Mouse (Mus musculus) forebrain, embryonic 15.5 days (tissue): ENCODE measurements around the gene Gm49450. TPM values are rescaled to one million over a fixed set of nuclear protein-coding genes. Genes with fewer than 3 reads are reported as not detected.

ENCODE experiments used
- ATAC-seq: fragments of 200-750 bp; cut with Nextera tagmentation; replicated peaks from 2 replicates; pipeline ENCODE4 v1.8.0; 2017; ENCODE audit warnings: mild to moderate bottlenecking, moderate TSS enrichment, moderate library complexity
- H3K27ac ChIP-seq: fragments of 300-500 bp; sonication (generic); replicated peaks from 2 replicates; pipeline ENCODE4 v1.5.1; 2015; ENCODE audit warnings: mild to moderate bottlenecking, inconsistent platforms
- H3K27me3 ChIP-seq: fragments of 300-500 bp; sonication (generic); 2 replicates; pipeline ENCODE4 v1.6.1; 2015; ENCODE audit warnings: inconsistent platforms
- H3K36me3 ChIP-seq: fragments of 300-500 bp; sonication (generic); 2 replicates; pipeline ENCODE4 v1.6.1; 2015; ENCODE audit warnings: mild to moderate bottlenecking, inconsistent platforms
- H3K4me1 ChIP-seq: fragments of 300-500 bp; sonication (generic); 2 replicates; pipeline ENCODE4 v1.6.1; 2015; ENCODE audit warnings: inconsistent platforms
- H3K4me2 ChIP-seq: fragments of 300-500 bp; sonication (generic); replicated peaks from 2 replicates; pipeline ENCODE4 v1.6.1; 2015; ENCODE audit warnings: mild to moderate bottlenecking, inconsistent platforms
- H3K4me3 ChIP-seq: fragments of 300-500 bp; sonication (generic); 2 replicates; pipeline ENCODE4 v1.5.1; 2015; ENCODE audit warnings: mild to moderate bottlenecking, inconsistent platforms
- H3K9ac ChIP-seq: fragments of 300-500 bp; sonication (generic); replicated peaks from 2 replicates; pipeline ENCODE4 v1.6.1; 2015; ENCODE audit warnings: mild to moderate bottlenecking, inconsistent platforms
- H3K9me3 ChIP-seq: fragments of 300-500 bp; sonication (generic); 2 replicates; pipeline ENCODE4 v1.6.1; 2016; ENCODE audit warnings: inconsistent platforms
- WGBS: fragments of 180-500 bp; shearing (Covaris S2); methylation state at CpG from one replicate; pipeline ENCODE4 v1.1.7; 2015; ENCODE audit warnings: mixed read lengths; 5-methylcytosine and 5-hydroxymethylcytosine counted together
- polyA plus RNA-seq: library from polyadenylated mRNA; unstranded; fragments of >200 nt; fragmentation: Nextera tagmentation; extraction: Ambion mirVana; gene quantifications from 2 replicates; pipeline ENCODE4 v1.2.1, GENCODE M21; 2015

Gene Gm49450
- not detected in 2 replicates for polyA plus RNA-seq

DNA sequence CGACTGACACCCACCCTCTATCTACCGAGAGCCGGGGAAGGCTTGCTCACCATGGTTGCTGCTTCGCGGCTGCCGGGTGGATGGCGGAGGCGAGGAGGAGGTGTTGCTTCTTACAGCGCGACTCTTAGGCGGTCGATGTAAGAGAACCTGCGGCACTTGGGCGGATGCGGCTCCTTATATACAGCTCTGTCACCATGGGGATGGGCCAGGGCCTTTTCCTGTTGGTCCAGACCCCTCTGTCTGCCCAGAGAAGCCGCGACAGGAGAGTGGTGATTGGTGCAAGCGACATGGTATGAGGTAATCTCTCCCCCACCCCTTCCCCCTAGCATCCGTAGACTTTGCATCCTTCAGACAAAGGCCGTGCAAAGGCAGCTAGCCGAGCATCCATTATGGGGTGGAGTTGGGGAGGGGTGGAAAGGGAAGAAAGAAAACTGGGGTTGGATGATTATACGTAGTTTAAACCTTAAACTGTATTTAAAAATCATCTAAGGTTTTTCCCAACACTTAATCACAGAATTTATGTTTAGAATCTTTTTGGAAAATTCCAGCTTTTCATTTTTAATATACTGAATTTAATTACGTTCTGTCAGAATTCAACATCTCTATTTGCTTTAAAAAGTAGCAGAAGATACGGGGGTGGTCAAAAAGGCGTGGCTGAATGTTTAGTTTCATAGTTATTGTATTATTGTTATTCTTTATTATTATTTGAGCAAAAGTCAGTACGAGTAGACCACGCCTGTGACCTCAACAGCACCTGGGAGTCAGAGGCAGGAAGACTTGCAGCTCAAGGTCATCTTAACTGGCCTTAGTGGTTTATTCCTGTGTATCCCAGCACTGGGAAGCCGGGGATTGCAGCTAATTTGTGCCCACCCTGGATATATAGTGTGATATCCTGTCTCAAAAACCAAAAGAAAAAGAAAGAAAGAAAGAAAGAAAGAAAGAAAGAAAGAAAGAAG is at the start of gene Gm49450, which contains the start of gene Tuba1a:
TSS of gene Gm49450 (minus strand) at position 151 of the 956 bp plus-strand sequence.
TSS of gene Tuba1a (minus strand) at position 303 of the 956 bp plus-strand sequence.
- whole genome bisulfite sequencing: 1% methylated on average over 28 of the region's 28 CpGs
- peaks cover 18% of the 10 kb centered on the region for H3K4me1 ChIP-seq
- H3K27ac ChIP-seq: peak within 1 kb of the TSS; percentile 98
- H3K4me3 ChIP-seq: peak within 1 kb of the TSS; percentile 98
- H3K36me3 ChIP-seq: peaks cover 15% of the 10 kb centered on the region
- H3K4me2 ChIP-seq: peak within 1 kb of the TSS; percentile 70
- peak; percentile 98 for ATAC-seq
- no peaks in the 10 kb centered on the region for H3K9me3 ChIP-seq
- H3K9ac ChIP-seq: peak within 1 kb of the TSS; percentile 100
- H3K27me3 ChIP-seq: no peaks in the 10 kb centered on the region

DNA sequence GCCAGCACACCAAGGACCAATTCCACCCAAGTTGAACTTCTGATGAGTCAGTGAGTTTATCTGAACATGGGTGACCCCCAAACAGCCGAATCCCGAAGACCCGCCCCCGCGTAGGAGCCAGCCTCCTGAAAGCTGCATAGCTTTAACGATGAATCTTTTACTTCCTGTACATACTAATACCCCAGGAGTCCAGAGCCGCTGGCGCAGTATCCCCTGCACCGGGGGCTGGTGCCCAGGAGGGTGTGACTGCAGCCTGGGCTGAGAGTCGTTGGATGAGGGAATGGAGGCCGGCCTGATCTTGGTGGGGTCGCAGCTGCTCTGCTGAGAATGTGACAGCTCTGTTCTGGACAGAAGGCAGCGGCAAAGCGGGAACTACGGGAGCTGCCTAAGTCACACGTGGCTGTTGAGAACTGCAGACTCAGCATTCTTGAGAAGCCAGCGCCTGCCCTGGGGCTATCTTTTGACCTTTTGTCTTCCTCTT is 48.1 kb upstream of the Gm49450 start:
- Histone ChIP-seq H3K4me3 (no peak overlapping the region), H3K4me2 (peak overlapping the region; percentile 29), H3K9me3 (no peaks in the 10 kb centered on the region), H3K36me3 (no peaks in the 10 kb centered on the region), H3K4me1 (peaks cover 14% of the 10 kb centered on the region; the same call in 1 of the 2 replicates), H3K27me3 (no peaks in the 10 kb centered on the region), H3K27ac (0 out of 2 replicates have a peak overlapping the region, but pooled peaks have one; percentile 25), H3K9ac (no peak overlapping the region)
- 22% methylated on average over 17 of the region's 17 CpGs for WGBS
- ATAC-seq: no peak

DNA sequence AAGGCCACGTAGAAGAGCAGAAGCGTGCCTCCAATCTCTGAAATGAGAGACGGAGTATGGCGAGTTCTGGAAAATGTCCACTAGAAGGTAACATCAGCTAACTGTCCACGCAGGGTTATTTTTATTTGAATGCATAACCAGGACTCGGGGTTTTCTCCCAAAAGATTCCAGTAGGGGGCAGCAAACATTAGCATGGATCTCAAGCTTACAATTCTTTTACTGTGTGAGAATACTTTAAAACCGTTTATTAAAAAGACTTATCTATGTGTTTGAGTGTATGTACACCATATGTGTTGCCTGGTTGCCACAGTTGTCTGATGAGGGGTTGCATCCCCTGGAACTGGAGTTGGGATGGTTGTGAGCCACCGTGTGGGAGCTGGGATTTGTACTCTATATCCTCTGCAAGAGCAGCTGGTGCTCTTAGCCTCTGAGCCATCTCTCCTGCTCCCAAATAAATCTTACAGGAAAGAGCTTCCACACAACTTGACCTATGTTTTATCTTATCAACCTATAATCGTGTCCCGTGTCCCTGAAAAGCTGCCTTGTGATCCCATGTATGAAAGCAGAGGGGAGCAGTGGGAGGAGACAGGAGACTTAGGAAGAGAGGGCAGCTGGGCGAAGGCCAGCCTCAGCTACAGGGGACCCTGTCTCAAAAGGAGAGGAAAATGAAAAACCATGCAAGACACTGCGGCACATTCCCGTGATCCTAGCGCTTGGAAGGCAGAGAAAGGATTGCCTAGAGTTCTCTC is 47.4 kb upstream of the Gm49450 start:
- no peaks in the 10 kb centered on the region for H3K36me3 ChIP-seq
- H3K27me3 ChIP-seq: no peaks in the 10 kb centered on the region
- H3K4me2 ChIP-seq: no peak overlapping the region
- no peak overlapping the region for H3K4me3 ChIP-seq
- H3K9me3 ChIP-seq: no peaks in the 10 kb centered on the region
- no peak for ATAC-seq
- no peak overlapping the region for H3K9ac ChIP-seq
- WGBS: 31% methylated on average over 14 of the region's 14 CpGs
- 0 out of 2 replicates have a peak overlapping the region, but pooled peaks have one; percentile 25 for H3K27ac ChIP-seq
- H3K4me1 ChIP-seq: peaks cover 14% of the 10 kb centered on the region; the same call in 1 of the 2 replicates

DNA sequence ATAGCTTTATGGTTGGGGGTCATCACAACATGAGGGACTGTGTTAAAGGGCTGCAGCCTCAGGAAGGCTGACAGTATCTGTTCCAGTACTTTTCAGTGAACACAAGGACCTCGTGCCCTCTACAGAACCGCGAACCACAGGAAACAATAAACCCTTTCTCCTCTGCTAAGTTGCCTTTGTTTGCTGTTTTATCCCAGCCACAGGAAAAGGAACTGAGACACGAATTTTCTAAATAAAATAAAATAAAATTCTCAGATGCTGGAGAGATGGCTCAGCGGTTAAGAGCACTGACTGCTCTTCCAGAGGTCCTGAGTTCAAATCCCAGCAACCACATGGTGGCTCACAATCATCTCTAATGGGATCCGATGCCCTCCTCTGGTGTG is 45.4 kb upstream of the Gm49450 start:
- WGBS: 35% methylated on average over 6 of the region's 6 CpGs
- Histone ChIP-seq H3K9ac (no peak overlapping the region), H3K4me1 (peaks cover 19% of the 10 kb centered on the region), H3K4me3 (no peak overlapping the region), H3K36me3 (no peaks in the 10 kb centered on the region), H3K27me3 (no peaks in the 10 kb centered on the region), H3K9me3 (no peaks in the 10 kb centered on the region), H3K27ac (no peak overlapping the region), H3K4me2 (no peak overlapping the region)
- no peak for ATAC-seq

DNA sequence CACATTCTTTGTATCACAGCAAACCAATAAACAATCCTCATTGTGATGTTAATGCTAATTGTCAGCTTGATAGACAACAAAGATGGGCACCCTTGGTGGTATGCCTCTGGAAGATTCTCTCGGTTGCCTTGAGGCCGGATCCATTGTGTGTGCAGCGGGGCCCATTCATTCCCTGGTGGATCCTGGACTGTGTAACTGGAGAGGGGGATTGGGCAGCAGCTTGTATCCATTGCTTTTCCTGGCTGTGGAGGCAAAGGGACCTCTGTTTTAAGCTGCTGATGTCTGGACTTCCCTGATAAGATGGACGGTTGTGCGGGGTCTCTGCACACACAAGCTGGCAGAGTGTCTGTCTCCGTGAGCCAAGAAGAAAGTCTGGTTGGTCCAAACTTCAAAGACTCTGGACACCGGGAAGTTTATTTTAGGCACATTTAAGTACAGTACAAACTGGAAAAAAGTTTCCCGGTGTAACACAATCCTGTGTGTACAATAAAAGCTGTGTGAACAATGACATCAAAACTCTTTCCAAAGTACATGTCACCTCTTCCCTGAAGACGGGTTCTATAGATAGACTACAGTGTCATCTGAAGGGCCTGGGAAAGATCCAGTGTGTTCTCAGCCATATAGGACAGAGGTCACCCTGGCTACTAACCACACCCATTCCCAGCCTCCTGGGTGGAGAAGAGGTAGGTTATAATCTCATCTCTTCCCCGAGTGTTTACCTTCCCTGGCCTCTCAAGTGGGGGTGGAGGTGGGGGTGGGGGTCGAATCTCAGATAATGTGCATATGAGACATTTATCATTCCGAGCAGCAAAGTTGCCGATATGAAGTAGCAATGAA is 44.8 kb upstream of the Gm49450 start:
- no peak overlapping the region for H3K9ac ChIP-seq
- WGBS: 51% methylated on average over 13 of the region's 13 CpGs
- H3K4me1 ChIP-seq: peaks cover 23% of the 10 kb centered on the region
- no peak overlapping the region for H3K27ac ChIP-seq
- no peaks in the 10 kb centered on the region for H3K36me3 ChIP-seq
- H3K27me3 ChIP-seq: no peaks in the 10 kb centered on the region
- ATAC-seq: no peak
- no peaks in the 10 kb centered on the region for H3K9me3 ChIP-seq
- H3K4me3 ChIP-seq: no peak overlapping the region
- no peak overlapping the region for H3K4me2 ChIP-seq

DNA sequence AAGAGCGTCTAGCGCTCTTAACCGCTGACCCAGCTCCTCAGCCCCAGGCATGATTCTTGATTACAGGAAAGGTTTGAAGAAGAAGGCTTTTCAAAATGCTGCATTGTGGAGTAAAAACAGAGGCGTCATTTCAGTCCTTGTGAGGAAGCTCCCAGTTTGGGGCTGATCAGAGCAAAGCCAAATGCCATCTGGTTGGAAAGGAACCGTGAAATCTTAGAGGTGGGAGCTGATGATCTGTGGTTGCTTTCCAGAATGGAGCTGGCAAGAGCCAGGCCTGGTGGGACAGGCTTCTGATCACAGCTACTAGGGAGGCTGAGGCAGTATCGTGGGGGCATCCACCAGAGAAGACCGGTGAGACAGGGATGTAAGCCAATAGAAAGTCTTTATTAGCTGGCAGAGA is 43.5 kb upstream of the Gm49450 start:
- H3K9me3 ChIP-seq: no peaks in the 10 kb centered on the region
- no peaks in the 10 kb centered on the region for H3K27me3 ChIP-seq
- peaks cover 28% of the 10 kb centered on the region for H3K4me1 ChIP-seq
- H3K36me3 ChIP-seq: no peaks in the 10 kb centered on the region
- WGBS: 76% methylated on average over 7 of the region's 7 CpGs
- peak overlapping the region; percentile 29; the same call in 1 of the 2 replicates for H3K27ac ChIP-seq
- no peak overlapping the region for H3K4me3 ChIP-seq
- no peak overlapping the region for H3K4me2 ChIP-seq
- ATAC-seq: no peak
- H3K9ac ChIP-seq: no peak overlapping the region

DNA sequence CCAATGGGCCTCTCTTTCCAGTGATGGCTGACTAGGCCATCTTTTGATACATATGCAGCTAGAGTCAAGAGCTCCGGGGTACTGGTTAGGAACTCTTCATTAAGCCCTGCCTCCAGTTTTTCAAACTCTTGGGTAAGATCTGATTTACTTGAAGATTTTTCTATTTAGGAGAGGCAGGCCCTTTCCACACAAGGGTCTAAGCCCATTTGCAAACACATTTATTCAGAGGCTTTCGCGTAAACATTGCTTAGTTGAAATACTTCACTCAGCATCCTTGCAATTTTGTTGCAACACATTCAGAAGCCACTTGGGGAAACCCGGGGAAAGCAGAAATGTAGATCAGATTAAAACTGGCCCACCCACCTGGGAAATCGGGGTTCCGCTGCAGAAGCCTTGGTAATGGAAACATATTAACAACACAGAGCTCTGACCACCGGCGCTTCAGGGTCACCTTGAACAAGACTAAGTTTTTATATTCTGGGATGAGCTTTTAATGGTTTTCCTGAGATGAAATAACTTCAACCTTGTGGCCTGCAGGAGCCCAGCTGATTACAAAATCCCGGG is 41.7 kb upstream of the Gm49450 start:
- Histone ChIP-seq H3K4me3 (no peak overlapping the region), H3K27me3 (no peaks in the 10 kb centered on the region), H3K4me1 (peaks cover 33% of the 10 kb centered on the region), H3K27ac (no peak overlapping the region), H3K36me3 (no peaks in the 10 kb centered on the region), H3K4me2 (no peak overlapping the region), H3K9ac (no peak overlapping the region), H3K9me3 (no peaks in the 10 kb centered on the region)
- no peak for ATAC-seq
- 81% methylated on average over 9 of the region's 9 CpGs for WGBS

DNA sequence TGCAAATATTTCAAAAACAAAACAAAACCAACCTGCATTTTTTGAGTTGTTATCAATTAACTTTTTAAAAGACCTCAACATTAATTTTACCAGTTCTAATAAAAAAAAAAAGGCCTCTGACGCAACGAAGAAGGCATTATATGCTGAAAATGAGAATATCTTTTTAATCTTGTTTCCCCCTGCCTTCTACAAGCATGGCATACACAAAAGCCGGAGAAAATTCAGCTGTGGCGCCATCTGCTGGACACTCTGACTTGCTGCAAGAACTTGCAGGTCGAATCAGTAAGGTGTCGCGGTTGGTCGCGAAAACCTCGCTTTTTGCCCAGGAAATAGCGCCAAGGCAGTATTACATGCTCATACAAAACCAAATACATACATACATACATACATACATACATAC is 40.5 kb upstream of the Gm49450 start:
- ATAC-seq: no peak

DNA sequence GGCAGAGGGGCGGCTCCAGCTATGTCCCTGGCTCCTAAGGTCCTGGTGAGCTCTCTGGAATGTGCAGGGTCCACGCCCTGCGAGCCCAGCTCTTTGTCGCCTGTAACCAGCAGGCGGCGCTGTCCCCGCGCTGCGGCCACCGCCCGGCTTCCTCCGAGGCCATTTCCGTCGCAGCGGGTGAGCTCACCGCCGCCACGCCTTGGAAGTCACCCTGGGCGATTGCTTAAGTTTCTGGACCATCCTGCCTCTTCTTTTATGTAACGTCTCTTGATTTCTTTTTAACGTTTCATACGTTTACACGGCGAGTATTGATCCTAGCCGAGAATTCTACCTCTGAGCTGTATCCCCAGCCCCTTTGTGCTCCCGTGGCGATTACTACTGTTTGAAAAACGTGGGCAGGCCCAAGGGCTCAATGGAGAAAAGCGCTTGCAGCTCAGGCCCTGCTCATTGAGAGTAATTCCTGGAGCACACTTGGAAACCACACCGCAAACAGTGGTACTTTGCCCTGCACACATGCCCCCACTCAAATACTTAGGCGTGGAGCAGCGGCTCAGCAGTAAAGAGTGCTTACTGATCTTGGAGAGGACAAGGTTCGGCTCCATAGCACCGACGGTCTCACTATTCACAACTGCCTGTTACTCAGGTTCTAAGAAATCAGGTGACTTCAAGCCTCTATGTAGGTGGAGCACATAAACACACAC is 39.9 kb upstream of the Gm49450 start:
- WGBS: 2% methylated on average over 35 of the region's 35 CpGs
- Histone ChIP-seq H3K4me1 (peaks cover 51% of the 10 kb centered on the region), H3K4me3 (peak overlapping the region; percentile 47), H3K36me3 (no peaks in the 10 kb centered on the region), H3K27me3 (no peaks in the 10 kb centered on the region), H3K27ac (peak overlapping the region; percentile 98), H3K9me3 (no peaks in the 10 kb centered on the region), H3K9ac (peak overlapping the region; percentile 82), H3K4me2 (peak overlapping the region; percentile 89)
- ATAC-seq: peak; percentile 88

More for the DNA sequence above, 40.5 kb upstream of the Gm49450 start:
- H3K27ac ChIP-seq: peak overlapping the region; percentile 98
- no peaks in the 10 kb centered on the region for H3K27me3 ChIP-seq
- H3K4me3 ChIP-seq: peak overlapping the region; percentile 47
- no peaks in the 10 kb centered on the region for H3K36me3 ChIP-seq
- peaks cover 45% of the 10 kb centered on the region for H3K4me1 ChIP-seq
- WGBS: 0% methylated on average over 11 of the region's 11 CpGs
- peak overlapping the region; percentile 82 for H3K9ac ChIP-seq
- H3K9me3 ChIP-seq: no peaks in the 10 kb centered on the region
- peak overlapping the region; percentile 89 for H3K4me2 ChIP-seq

DNA sequence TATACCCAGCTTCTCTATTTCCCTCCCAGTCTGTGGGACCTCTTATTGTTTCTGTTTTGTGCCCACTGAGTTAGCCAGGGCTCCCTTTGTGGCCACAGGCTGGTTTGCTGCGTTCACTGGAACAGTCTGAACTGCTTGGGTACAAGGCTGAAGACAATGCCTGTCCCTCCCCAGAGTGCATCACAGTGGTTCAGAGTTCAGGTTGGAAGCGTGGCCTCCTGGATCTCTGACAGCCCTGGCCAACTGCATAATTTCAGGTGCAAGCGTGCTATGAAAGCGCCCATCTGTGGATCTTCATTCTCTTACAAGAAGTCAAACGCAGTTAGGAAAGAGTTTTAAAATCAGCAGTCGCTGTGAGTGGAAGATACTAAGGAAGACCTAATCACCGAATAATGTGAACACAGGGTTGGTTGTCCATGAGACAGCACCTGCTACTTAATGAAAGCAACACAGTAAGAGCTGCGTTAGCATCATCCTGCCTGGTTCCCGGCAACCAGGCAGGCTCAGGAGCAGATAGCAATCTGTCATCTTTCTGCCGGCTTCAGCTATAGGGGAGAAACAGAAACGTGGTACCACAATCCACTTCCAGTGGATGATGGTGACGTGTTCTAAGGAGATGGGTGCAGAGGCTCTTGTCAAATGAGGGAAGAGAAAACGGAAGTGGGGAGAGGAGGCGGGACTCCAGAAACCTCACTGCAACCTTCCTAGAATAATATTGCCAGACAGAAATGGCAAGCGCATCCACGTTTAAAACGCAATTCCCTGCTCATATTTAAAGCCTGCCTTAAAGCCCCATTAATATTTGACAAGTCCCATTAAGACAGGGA is 38.9 kb upstream of the Gm49450 start:
- ATAC-seq: peak; percentile 91
- peak overlapping the region; percentile 47 for H3K4me3 ChIP-seq
- WGBS: 15% methylated on average over 17 of the region's 17 CpGs
- peak overlapping the region; percentile 89 for H3K4me2 ChIP-seq
- peak overlapping the region; percentile 82 for H3K9ac ChIP-seq
- no peaks in the 10 kb centered on the region for H3K9me3 ChIP-seq
- H3K27me3 ChIP-seq: no peaks in the 10 kb centered on the region
- H3K4me1 ChIP-seq: peaks cover 61% of the 10 kb centered on the region
- H3K36me3 ChIP-seq: no peaks in the 10 kb centered on the region
- peak overlapping the region; percentile 98 for H3K27ac ChIP-seq
